Mouse (Mus musculus): Measurements from ENCODE around the gene Rrp7a.

Gene Rrp7a

DNA sequence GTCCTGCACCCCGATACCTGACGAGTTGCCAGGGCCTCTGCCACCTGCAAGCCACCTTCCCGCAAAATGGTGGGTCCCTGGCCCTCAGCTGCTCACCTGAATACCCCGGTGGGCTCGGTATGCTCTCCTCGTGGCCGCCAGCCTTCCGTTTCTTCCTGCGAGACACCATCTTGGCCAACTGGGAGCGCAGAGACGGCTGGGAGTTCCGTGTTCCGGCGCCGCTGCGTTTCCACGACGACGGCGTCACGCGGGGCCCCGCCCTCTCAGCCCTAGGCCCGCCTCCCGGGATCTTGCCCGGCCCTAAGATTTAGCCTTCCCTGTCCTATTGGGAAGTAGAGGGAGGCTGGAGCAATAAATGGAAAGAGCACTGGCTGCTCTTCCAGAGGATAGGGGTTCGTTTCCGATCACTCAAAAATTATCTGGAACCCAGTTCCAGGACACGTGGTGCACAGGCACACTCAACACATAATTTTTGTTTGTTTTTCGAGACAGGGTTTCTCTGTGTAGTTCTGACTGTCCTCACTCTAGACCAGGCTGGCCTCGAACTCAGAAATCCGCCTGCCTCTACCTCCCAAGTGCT is at the start of gene Rrp7a:
Gene Rrp7a, minus strand, starts transcription at position 236 of the 580 bp plus-strand sequence.
- DNase-seq, result peak; percentile 85

DNA sequence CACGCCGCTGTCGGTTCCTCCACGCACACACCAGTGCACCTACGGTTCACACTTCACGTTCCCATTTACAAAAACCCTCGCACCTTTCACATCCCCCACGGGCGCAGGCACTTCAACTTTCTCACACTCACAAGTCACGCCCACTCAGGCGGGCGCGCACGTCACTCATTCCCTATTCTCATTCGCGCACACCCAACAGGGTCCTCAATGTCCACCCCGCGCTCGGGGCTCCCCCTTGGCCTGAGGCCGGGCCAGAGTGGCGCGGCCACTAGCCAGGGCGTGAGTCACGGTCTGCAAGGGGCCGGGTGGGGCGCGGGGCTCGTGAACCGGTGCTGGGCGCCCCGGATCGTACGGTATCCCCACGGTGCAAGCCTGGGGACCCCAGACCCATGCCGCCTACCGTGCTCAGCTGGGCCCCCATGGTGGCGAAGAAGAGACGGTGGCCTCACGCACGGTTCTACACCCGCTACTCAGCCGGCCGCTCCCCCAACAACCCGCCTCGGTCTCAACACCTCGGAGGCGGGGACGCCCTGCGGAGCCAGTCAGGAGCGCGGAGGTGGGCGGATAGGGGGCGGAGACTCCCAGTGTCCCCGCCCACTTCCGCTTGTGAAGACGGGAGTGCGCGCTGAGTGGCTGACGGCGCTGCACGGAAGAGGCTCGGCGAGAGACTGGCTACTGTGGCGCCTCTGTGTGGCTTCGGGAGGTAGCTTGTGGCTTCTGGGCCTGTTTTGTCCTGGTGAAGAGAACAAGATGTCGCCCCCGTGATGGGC is 49.3 kb upstream of the Rrp7a start:
- DNase-seq, result peak; percentile 97

DNA sequence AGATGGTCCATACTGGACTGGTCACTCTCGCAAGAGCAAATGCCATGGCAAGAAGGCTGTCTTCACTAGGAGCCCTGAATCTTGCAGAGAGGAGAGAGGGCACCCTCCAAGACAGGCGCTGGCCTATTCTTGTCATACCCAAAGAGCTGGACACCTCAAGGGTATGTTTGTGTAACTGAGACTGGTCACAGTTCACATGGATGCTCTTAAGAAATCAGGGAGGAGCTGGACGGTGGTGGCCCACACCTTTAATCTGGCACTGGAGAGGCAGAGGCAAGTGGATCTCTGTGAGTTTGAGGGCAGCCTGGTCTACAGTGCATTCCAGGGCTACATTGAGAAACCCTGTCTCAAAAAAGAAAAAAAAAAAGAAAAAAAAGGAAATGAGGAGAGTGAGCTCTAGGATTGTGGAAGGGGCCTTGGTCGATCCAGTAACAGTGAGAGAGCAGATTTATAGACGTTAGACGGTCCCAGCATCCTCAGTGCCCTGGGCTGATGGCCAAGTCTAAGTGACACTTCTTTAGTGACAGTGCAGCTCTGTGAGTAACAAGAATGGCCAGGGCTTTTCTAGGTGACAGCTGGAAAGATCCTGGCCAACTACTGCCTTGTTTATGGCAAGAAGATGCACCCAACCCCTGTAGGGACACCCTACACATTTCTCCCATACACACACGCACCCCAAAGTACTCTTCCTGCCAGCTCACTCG is 48.5 kb upstream of the Rrp7a start:
- DNase-seq, result no peak

DNA sequence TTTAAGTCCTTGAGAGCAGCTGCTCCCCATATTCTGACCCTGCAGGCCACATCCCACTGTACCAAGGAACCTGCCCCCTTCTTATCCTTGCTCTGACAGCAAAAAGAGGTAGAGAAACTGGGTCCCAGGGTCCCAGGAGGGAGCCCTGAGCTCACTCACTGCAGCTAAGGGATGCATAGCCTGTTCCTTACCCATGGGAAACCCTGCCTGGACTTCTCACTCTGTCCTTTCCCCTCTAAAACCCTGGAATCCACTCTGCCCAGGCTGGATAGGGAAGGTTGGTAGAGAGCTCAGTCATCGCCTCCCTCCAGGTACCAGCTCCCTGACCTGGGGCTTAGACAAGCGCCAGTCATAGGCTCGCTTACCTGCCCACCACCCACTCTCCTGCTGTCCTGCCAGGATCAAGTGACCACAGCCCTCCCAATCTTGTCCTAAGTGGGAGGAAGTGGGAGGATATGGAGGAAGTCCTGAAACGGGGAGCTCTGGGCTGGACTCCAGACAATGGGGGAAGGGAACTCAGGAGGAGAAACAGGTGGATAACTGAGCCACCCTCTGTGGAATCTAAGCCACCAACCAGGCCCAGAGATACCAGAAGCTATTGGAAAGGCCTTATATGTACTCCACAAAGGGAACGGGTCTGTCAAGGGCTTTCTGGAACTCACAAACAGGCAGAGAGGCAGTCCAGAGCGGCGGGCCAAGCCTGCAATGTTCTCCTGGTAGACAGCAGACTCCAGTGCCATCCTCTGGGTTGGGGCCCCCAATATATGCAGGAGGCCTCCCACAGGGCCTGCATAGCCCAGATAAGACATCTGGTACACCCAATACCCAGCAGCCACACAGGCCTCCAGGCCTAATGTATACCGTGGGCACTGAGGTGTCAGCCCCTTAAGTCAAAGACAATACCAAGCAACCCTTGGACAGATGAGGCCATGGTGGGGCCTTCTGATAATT is 47.4 kb upstream of the Rrp7a start:
- DNase-seq, result peak; percentile 40

DNA sequence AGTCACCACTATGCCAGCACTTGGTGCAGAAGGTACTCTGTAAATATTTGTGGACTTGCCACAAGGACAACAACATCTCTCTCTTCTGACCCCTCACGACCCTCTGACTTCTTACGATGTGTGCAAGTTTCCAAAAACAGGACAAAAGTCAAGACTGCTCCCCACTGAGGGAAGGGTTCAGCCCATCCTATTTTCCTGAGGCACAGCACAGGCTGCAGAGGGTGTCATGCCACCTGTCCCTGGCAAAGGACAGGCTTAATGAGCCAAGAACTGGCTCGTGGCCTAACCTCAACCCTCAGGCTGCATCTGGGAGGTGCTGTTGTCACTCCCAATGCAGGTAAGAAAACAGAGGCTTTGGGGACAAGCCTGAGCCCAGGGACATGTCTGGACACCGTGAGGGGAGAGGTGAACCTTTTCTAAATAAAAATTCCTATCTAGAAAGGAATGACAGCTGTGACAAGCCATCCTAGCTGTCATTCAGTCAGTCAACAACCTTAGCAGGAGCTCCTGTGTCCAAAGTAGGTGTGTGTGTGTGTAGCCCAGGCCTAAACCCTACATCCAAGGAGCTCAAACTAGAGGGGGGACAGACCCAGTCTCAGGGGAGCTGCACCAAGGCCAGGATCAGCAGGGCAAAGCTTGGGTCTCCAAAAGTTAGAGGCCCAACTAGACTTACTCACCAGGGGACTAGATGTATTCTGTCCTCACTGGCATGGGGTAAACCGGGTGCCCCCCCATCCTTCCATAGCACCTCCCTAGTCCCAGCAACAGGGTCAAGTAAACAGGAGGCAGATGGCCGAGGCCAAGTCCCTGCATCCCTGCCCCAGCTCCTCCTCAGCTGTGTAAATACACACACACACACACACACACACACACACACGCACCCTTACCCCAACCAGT is 46.5 kb upstream of the Rrp7a start:
- DNase-seq, result peak; percentile 76

DNA sequence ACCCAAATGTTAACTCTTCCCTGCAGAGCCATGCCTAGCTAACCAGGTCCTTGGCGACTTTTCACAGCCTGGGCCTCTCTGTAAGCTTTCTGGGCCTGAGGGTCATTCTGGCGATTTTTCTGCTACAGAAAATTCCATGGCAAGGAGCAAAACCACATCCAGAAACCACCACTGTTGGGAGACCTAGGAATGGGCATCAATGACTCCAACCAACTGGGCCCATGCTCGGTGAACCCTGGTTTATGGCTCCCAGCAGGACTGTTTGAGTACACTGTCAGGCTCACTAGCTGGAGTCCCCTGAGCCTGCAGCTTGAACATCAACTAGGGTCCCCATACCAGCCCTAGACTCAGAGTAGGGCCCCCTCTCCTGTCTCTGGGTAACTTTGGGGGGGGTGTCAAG is 45.7 kb upstream of the Rrp7a start:
- no peak for DNase-seq

DNA sequence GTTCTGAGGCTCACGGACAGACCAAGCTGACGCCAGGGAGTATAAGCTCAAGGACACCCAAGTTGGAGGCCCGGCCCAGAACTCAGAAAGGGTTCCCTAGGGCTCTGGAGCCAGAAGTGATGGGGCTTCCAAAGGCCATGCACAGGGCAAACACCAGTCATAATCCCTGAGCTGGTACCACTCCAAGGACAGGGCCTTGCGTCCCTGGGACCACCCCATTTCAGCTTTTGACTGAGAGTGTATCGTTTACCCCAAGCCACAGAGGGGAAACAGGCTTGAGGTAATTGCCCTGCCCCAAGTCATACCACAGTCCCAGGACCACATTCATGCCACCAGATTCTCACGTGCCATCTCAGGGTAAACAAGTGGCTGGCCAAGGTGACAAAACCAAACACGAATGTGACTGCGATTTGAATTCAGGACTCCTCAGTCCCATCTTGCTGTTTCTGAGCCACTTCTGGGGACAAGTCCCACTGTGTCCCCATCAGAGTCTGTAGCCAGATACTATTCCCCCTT is 45.0 kb upstream of the Rrp7a start:
- no peak for DNase-seq

DNA sequence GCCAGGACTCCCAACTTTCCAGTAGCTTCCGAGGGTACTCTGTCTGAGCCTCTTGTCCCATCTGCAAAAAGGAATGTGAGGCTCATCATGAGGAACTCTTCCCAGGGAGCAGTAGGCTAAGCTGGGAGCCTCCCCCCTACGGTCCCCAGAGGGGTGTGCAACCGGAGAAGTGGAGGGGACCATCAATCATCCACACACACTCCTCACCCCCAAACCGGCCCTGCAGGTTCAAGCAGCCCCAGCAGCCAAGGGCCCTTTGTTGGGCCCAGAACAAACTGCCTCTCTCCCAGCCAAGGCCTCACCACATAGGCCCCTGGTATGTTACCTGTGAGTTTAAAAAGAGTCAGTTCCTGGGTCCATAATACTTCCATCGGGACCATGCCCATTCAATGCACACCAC is 44.5 kb upstream of the Rrp7a start:
- DNase-seq, result no peak

DNA sequence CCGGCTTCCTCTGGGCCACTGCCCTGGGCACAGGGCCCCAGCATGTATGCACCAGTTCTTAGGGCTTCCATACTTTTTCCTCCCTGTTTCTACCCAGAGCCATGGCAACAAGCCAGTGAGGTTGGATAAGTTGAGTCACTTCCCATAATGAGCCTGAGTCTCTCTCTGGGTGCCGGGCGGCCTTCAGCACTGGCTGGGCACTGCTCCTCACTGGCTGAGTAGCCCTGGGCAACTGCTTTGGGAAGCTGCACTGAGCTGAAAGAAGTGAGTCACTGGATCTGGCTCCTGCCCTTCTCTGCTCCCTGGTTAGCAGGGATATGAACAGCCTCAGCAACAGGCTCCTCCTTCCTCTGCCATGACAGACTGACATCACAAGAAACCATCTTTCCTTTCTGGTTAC is 44.0 kb upstream of the Rrp7a start:
- no peak for DNase-seq

DNA sequence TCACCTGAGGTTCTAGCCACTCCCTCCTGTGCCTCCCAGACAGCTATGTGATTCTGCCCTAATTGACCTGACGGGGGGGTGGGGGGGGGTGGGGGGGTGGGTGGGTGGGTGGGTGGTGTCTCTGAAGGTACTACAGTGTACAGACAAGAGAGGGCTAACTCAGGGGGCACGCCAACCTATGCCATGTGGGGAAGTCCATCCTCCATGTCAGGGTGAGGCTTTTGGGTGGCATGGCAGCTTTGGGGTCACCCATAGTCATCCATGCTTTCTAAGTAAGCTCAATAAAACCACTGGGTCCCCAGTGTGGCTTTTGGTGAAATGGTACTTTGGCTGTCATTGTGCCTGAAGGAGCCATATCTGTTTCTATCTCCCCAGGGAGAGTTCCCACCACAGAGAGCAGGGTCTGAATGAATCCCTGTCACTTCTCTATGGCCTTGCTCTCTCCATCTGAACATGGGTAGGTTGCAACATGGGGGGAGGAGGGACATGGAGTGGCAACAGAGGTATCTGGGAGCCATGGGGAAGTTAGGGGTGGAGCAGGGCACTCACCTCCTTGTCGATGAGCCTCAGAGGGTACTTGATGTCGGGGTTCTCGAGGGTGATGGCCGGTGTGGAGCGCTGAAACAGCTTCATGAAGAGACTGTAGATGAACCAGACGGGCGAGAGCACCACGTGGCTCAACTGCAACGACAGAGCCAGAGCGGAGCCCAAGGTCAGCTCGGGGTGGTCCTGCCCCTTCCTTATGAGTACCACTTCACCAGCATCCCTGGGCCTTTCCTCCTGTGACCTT is 43.1 kb upstream of the Rrp7a start:
- DNase-seq, result no peak

DNA sequence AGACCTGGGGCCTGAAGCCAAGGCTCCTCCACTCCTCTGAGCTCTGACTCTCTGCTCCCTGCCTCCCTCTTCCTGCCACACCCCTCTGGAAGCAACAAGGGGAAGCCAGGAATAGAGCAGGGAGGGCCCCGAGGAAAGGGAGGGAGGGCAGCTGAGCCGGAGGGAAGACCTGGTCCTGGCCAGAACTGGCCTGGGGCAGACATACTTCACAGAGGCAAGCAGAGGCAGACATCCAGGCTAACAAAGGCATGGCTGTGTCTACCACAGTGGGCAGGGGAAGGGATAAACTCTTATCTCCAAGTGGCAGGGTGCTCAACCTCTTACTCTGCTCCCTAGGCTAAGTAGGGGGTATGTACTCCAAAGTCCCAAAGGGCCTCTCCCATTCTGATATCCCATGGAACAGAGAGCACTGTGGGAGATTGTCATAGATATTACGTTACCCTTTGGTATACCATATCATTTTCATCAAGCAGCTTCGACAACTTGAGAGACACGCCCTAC is 42.4 kb upstream of the Rrp7a start:
- no peak for DNase-seq

DNA sequence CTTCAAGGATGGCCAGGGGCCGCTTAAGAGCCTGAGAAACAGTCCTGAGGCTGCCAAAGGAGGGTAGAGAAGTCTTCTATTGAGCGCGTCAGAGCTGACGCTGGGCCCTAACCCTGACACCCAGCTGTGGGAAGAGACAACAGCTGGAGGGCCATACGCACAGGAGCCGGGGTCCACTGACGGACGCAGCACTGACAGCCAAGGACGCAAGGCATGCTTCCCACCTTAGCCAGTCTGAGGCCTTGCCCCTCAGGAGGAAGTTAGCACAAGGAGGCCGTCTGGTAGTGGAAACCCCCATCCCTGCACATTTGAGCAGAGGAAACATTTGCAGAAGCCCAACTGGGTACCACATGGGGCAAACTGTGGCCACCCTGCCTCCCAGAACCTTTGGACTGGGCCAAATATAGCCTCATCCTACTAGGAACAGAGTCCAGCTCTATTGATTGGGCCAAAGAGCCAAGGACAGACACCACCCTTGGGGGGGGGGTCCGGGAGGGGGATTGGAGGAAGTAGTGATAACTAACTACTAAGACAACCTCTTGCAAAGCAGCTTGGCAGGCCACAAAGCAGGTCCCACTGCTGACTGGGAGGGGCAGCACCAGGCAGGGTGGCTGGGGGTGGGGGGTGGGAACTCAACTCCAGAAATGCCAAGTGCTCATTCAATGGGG is 40.4 kb upstream of the Rrp7a start:
- DNase-seq, result no peak

DNA sequence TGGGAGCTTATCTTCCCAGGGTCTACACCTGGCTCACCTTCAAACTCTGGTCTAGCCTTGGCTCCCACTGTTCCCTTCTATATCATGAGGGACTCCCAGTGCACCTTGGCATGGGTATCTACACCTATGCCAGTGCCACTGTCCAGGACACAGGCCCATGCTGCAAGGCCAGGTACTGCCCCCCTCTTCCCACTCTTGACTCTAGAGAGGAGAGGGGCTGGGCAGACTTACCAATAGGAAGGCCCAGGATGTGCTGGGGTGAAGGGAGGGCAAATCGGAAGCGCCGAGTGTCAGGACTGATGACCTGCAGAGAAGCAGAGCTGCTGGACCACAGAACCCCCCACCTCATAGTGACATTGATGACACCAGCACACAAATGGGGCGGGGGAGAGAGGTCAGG is 39.4 kb upstream of the Rrp7a start:
- no peak for DNase-seq

DNA sequence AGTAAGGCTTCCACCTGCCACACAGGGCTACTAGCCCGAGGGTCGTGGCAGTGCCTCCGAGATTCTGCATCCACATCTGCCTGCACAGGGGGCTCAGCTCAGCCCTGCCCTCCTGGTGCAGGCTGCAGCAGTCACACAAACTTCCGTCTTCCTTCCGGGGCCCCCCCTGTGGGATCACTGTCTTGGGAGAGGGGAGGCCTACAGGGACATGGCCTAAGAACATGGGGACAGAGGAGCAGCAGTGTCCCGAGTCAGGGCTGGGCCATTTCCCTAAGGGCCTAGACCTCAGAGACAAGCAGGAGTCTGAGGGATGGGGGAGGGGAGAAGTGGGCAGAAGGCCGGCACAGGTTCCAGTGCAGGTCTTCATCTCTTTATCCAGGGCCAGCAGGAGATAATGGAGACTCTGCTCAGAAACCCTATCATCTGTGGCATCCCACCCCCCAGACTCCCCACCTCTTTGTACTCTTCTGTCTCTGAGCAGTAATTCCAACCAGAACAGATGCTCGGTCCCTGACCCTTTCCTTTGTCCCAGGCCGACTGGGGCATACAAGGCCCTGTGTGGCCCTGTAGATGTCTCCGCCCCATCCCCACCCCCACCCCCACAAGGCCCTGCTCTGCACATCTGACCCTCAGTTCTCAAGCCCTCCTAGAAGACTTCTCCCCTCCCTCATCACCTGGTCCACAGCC is 38.6 kb upstream of the Rrp7a start:
- DNase-seq, result no peak

DNA sequence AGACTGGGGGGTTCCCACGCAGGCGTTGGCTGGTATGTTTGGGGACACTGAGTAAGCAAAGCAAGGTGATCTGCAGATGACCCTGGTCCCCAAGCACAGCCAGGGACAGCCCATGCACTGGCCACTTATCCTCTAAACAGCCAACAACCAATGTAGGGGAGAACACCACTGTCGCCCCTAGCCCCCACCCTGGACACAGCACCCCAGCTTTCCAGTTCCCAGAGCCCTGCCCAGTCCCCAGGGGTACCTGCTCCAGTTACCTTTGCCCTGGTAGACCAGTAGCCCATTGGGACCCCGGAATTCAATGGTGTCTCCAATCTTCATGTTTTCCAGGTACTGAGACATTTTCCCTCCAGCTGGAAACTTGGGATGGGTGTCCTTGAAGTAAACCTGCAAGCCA is 38.0 kb upstream of the Rrp7a start:
- DNase-seq, result no peak

DNA sequence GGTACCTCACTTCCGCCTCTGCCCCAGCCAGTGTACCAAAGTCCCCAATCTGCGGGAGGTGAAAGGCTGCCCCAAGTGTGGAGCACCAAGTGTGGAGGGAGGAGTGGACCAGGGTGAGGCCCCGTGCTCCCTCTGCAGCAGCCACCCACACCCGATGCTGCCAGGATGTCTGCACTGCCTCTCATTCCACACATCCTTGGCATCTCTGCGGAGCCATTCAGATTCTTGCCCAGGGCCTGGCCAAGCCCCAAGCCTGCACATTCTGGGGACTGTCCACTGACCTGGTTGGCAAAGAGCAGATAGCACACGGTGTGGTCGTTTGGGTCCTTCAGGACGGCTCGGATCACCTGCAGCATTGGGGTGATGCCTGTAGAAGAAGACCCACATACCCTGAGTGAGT is 37.2 kb upstream of the Rrp7a start:
- DNase-seq, result no peak

DNA sequence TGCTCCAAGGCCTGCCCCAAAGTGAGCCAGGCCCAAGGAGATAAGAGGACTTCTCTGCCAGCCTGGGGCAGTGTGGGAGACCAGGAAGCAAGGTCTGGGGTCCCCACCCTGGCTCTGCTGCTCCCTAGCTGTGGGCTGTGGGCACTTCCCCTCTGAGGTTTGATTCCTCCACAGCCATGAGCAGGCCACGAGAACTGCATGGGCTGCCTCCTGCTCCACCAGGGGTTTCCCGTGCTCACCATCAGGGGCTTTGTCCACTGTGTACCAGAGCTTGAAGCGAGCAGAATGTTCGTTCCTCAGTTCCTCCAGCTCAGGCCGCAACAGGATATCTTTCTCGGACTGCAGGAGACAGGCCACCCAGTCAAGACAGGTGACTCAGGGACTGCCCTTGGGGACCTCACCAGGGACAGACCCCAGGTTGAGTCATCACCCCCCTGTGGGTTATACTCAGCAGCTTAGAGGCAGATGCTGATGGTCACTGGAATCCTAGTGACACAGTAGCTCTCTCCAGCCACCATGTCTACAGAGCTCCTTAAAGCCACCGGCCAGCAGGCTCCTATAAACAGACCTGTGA is 36.1 kb upstream of the Rrp7a start:
- no peak for DNase-seq

DNA sequence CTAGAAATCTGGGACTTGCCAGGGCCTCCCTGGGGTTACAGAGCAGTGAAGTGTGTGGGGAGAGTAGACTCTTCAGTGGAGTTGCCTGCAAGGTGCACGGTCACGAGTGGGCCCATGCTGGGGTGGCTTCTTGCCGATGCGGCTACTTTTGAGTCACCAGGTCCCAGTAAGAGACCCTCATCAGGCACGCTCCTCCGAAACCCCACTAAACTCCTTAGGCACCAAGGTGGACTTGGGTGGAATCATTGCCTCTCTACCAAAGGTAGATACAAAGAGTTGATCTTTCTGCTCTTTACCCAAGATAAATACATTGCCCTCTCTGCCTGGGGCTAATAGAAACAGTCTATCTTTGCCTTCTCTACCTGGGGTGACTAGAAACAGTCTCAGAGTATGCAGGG is 35.1 kb upstream of the Rrp7a start:
- DNase-seq, result no peak

Measured in cerebellum, adult 11 months (tissue).